Mouse (Mus musculus): ENCODE results near the gene Fsd1.

GRCm38 (mm10) chr17:55956129-55956528, 30.2 kb upstream of the Fsd1 start:
- TF ChIP-seq POLR2A (IDR thresholded peaks at IDR 0.05; ENCODE audit: borderline replicate concordance, extremely low read depth, low read depth, low read length) (no peak), CTCF (IDR thresholded peaks at IDR 0.05; ENCODE audit: insufficient read depth, low read length) (no peak)
